Mouse (Mus musculus): ENCODE results near the gene Phykpl.

The Phykpl gene

GRCm38 (mm10) chr11:51640748-51641147 is 56.2 kb downstream of the Phykpl start:
- in situ Hi-C loops (cut with MboI, MseI), result loop anchor here in 1 of 2 experiments (5.0 kb wide), 1 partner anchor 47 kb away; the partner anchor contains the start of gene 0610009B22Rik

- in situ Hi-C loops (cut with MboI, MseI), result loop anchor here in 1 of 2 experiments (5.0 kb wide), 1 partner anchor 44 kb away; the partner anchor contains the start of gene 0610009B22Rik
Observed at GRCm38 (mm10) chr11:51643202-51643601, 58.6 kb downstream of the Phykpl start.

- in situ Hi-C loops (cut with MboI, MseI), result loop anchor here in 1 of 2 experiments (5.0 kb wide), 1 partner anchor 44 kb away; the partner anchor contains the start of gene 0610009B22Rik
Observed at GRCm38 (mm10) chr11:51643761-51644160, 59.2 kb downstream of the Phykpl start.

GRCm38 (mm10) chr11:51644217-51644616 is 59.7 kb downstream of the Phykpl start:
- in situ Hi-C loops (cut with MboI, MseI), result loop anchor here in 1 of 2 experiments (5.0 kb wide), 1 partner anchor 43 kb away; the partner anchor contains the start of gene 0610009B22Rik

- in situ Hi-C loops (cut with MboI, MseI), result no loop called here
Observed at GRCm38 (mm10) chr11:51645293-51645692, 60.7 kb downstream of the Phykpl start.

GRCm38 (mm10) chr11:51646245-51646644 is 61.7 kb downstream of the Phykpl start:
- in situ Hi-C loops (cut with MboI, MseI), result no loop called here

GRCm38 (mm10) chr11:51646751-51647667 is 62.5 kb downstream of the Phykpl start:
- in situ Hi-C loops (cut with MboI, MseI), result no loop called here

- in situ Hi-C loops (cut with MboI, MseI), result no loop called here
Observed at GRCm38 (mm10) chr11:51648566-51648965, 64.0 kb downstream of the Phykpl start.

GRCm38 (mm10) chr11:51649111-51649888 is 64.7 kb downstream of the Phykpl start:
- in situ Hi-C loops (cut with MboI, MseI), result no loop called here

- in situ Hi-C loops (cut with MboI, MseI), result loop anchor here in 1 of 2 experiments (5.0 kb wide), 1 partner anchor 33 kb away; the partner anchor contains the start of gene Nhp2
Observed at GRCm38 (mm10) chr11:51649889-51650199, 65.3 kb downstream of the Phykpl start.

- in situ Hi-C loops (cut with MboI, MseI), result loop anchor here in 1 of 2 experiments (5.0 kb wide), 1 partner anchor 33 kb away; the partner anchor contains the start of gene Nhp2
Observed at GRCm38 (mm10) chr11:51650261-51650660, 65.7 kb downstream of the Phykpl start.

- in situ Hi-C loops (cut with MboI, MseI), result loop anchor here in 1 of 2 experiments (5.0 kb wide), 1 partner anchor 34 kb away; the partner anchor contains the start of gene Nhp2
Observed at GRCm38 (mm10) chr11:51650691-51651515, 66.3 kb downstream of the Phykpl start, which contains the start of the genes N4bp3 and D930048N14Rik. N4bp3 (minus strand) TSS chr11:51650842. D930048N14Rik (plus strand) TSS chr11:51650954.

- in situ Hi-C loops (cut with MboI, MseI), result loop anchor here in 1 of 2 experiments (5.0 kb wide), 1 partner anchor 36 kb away; the partner anchor contains the start of gene Nhp2
Observed at GRCm38 (mm10) chr11:51652889-51653418, 68.4 kb downstream of the Phykpl start.

GRCm38 (mm10) chr11:51653736-51654135 is 69.2 kb downstream of the Phykpl start:
- in situ Hi-C loops (cut with MboI, MseI), result loop anchor here in 1 of 2 experiments (5.0 kb wide), 1 partner anchor 36 kb away; the partner anchor contains the start of gene Nhp2

Data from T-helper 17 cell (primary cell).